Mouse (Mus musculus): ENCODE results near the gene Mrpl14.

The Mrpl14 gene

DNA sequence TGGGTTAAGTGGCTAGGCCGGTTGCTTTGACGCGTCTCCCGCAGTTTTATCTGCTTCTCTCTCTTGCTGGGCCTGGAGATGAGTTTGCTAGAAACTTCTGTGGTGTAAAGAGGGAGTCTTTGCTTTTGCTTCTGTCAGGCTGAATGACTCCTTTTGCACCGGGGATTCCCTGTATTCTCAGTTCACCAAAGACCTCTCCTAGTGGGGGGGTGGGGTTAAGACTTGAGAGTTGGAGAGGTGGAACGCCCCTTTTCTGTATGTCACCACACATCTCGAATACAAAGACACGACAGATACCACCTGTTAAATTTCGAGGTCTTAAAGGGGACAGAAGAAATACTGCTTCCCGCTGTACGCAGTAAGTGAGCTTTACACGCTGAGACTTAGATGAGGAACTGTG, 594 bp downstream of the Mrpl14 start, which contains the start of gene Tmem63b:
TSS of gene Tmem63b (minus strand) at position 190 of the 400 bp plus-strand sequence.
- no peak for DNase-seq (ENCODE audit: low spot score)

- no peak for DNase-seq (ENCODE audit: low spot score)
Measured at GRCm38 (mm10) chr17:45689120-45689519, 3.0 kb downstream of the Mrpl14 start.

DNA sequence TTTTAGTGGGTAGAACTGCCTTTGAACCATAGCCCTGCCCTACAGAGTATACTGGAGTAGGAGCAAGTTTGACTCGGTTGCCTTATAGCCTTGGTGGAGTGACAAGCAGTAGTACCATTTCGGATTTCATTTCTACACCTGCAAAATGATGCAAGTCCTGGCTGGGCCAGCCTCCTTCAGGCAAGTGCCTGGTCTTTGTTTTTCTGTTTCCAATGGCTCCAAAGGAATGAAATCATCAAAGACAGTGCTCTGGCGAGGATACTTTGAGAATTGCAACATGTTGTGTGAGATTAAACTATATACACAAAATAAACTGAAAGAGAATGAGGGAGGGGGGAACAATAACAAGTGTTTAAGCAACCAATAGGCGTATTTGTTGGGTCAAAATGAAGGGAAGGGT, 3.9 kb downstream of the Mrpl14 start:
- DNase-seq (ENCODE audit: low spot score): no peak

GRCm38 (mm10) chr17:45692159-45692558, 6.0 kb downstream of the Mrpl14 start:
- no peak for DNase-seq (ENCODE audit: low spot score)

DNA sequence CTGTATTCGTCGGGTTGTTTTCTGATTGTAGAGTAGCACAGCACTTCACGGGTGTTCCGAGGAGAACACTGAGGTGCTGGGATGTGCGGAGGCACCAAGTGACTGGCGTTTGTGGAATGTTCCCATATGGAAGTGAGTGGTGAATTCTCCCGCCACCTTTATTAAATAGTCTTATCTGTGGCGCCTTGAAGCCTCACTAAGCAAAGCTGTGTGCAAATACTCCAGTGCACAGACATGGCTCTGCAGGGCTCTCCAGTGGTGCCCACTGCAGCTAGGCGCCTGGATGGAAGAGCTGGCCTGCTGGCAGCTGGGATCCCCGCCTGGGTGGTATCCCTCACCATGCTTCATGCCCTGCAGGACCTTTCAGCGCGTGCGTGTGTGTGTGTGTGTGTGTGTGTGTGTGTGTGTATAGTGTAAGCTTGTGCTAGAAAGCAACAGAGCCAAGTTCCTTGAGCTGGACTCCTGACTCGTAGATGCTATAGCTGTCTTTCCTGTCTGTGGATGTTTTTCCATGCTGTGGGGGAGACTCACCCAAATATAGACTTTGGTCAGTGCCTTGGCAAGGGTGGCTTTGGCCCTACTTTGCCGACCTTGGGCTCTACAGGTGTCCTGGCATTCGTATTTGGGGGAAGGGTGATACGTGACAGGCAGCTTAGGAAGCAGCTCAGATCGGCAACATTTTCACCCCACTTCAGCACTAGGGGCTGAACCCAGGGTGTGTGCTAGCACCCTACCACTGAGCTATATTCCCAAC, 7.9 kb downstream of the Mrpl14 start:
- DNase-seq (ENCODE audit: low spot score): no peak

- DNase-seq (ENCODE audit: low spot score): no peak
Measured at GRCm38 (mm10) chr17:45695227-45696120, 9.4 kb downstream of the Mrpl14 start.

GRCm38 (mm10) chr17:45696981-45697380, 10.9 kb downstream of the Mrpl14 start:
- DNase-seq (ENCODE audit: low spot score): no peak

GRCm38 (mm10) chr17:45698368-45698767, 12.2 kb downstream of the Mrpl14 start:
- no peak for DNase-seq (ENCODE audit: low spot score)

DNA sequence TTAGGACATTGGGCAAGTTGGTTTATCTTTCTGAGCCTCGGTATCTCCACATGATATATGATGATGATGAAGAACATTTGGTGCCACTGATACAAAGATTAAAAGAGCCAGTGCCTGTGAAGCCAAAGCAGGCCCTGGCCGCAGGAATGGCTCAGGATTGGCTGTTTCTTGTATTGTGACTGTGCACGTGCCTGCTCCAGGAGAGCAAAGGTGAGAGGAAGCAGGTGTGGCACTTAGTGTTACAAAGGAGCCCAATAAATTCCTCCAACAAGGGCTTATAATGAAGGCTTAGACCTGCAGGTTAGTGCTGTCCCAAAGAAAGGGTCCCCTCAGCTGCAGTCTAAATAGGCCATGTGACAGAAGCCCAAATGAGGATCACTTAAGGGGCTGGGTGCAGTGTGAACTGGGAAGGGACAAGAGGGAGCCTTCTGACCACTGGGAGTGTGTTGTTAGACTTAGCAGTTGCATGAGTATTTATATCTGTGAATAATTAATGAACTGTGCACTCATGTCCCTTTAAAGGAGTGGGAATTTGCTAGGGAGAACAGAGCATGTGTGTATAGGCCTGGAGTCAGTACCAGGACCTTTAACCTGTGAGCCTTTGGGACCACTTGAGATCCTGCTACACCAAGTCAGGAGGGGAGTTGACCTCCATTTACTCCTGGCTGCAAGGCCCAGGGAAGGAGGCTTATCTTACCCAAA, 13.1 kb downstream of the Mrpl14 start:
- no peak for DNase-seq (ENCODE audit: low spot score)

DNA sequence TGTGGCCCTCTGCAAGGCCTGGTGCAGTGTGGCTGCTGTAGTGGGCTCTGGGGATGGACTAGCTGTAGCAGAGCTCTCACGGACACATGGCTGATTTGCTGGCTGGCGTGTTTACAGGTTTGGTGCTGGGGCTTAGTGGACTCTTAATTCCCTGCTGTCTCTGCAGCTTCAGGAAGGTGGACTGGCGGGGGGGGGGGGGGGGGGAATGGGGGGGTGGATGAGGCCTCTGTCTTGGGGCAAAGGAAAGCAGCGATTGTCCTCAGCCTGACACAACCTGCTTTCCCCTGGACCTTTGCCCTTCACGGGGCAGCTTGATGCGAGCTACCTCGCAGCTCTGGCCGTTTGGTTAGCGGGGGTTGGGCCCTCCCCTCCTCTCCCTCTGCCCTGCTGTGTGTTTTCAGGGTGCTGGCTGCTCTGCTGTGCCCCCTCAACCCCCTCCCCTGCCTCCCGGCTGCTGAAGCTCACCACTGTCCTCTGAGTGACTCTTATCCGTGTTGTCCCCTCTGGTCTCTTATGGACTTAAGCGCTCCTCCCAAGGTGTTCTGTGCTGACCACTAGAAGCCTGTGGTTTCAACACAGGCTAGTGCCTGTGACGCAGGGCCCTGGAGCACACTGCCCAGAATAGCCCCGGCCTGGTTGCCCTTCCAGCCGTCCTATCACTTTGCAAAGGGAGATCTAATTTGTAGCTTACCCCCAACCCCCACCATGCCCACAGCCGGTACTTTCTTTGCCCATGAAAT, 14.5 kb downstream of the Mrpl14 start:
- no peak for DNase-seq (ENCODE audit: low spot score)

DNA sequence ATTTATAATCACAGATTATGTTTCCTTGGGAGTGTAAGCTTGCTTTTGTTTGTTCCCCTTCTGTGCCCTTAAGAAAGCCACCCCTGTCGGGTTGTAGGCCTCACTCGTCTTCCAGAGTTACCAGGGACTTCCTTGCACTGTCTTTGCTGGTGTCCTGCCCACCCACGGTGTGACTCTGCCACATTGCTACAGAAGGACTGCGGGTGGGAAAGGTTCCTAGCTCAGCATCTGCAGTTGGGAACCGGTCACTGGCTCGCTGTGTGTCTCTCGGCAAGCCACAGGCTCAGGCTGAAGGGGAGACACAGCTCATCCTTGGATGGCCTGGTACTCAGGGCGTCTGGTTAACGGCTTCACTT, 15.1 kb downstream of the Mrpl14 start:
- no peak for DNase-seq (ENCODE audit: low spot score)

DNA sequence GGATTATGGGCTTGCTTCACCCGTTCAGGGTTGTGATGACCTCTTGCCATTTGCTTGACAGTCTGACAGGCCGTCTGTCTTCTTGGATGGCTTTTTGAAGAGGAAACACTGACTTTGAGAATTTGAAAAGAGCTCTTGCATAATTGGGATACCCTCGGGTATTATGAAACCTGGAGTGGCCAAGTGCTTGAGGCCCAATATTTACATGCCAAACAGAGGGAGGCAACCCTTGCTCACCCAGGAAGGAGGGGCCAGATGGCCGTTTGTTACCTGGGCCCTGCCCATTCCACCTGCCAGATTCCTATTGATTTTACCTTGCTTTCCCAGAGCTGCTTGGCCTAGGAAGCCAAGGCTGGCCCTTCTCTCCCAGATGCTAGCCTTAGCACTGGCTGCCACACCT, 16.1 kb downstream of the Mrpl14 start:
- DNase-seq (ENCODE audit: low spot score): no peak

DNA sequence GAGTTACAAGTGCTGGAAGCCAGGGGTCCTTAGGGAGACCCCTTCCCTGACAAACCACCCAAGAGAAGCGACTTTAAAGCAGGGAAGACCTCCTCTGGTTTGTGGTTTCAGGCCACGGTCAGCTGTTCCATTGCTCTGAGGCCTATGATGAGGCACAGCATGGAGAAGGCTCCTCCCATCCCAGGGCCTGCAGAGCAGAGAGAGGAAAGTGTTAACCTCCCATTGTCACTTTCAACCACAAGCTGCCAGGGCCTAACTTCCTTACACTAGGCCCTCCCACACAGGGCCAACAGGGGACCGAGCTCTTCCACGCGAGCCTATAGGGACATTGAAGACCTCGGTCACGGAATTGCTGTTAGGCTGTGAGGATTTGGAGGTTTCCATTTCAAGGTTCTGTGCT, 17.1 kb downstream of the Mrpl14 start:
- no peak for DNase-seq (ENCODE audit: low spot score)

- no peak for DNase-seq (ENCODE audit: low spot score)
Measured at GRCm38 (mm10) chr17:45706796-45707195, 20.7 kb downstream of the Mrpl14 start.

GRCm38 (mm10) chr17:45707376-45707775, 21.3 kb downstream of the Mrpl14 start:
- peak; percentile 40 for DNase-seq (ENCODE audit: low spot score)

DNA sequence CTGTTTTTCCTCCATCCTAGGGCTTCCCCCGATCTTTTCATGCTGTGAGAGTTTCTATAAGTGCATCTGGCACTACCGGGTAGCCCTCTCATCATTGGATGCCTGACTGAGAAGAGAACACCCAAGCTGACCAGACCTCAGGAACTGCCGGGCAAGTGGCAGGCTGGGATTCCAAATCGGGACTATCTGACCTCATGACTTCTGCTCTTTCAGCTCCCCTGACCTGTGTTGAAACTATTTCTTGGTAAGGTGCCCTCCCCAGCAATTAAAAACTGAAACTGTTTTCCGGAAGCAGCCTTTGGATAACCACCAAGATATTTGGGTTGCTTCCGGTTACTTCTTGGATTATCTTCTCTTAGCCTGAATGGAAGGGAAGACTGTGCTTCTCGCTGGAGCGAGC, 22.1 kb downstream of the Mrpl14 start:
- DNase-seq (ENCODE audit: low spot score): no peak

- no peak for DNase-seq (ENCODE audit: low spot score)
Measured at GRCm38 (mm10) chr17:45709829-45710228, 23.7 kb downstream of the Mrpl14 start.

DNA sequence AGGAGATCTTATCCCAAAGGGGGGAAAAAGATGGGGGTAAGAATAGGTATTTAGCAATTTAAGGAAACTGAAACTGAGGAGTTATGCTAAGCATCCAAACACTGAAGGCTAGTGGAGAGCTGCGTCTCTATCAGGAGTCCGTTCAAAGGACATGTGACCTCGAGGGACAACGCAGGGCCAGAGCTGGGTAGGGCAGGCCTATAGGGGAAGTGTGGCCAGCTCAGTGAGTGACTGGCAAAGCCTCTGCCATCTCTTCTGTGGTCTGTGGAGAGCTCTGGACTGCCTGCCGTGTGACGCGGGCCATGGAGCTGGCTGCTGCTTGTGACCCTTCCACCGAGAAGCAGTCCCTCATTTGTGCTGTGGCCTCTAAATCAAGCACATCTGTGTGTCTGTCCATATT, 24.3 kb downstream of the Mrpl14 start:
- DNase-seq (ENCODE audit: low spot score): no peak

DNA sequence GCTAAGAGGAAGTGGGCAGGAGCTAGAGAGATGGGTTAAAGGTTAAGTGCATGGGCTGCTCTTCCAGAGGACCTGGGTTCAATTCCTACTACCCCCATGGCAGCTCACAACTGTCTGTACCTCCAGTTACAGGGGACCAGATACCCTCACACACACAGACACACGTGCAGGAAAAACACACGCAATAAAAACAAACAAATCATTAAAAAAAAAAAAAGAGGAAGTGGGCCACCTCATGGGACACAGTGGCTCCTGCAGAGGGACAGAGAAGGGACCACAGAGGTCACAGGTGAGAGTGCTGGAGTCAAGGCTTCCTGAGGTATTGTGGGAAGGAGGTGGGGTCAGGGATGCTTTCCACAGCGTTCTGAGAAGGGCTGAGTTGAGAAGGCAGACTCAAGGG, 25.4 kb downstream of the Mrpl14 start:
- DNase-seq (ENCODE audit: low spot score): no peak

DNA sequence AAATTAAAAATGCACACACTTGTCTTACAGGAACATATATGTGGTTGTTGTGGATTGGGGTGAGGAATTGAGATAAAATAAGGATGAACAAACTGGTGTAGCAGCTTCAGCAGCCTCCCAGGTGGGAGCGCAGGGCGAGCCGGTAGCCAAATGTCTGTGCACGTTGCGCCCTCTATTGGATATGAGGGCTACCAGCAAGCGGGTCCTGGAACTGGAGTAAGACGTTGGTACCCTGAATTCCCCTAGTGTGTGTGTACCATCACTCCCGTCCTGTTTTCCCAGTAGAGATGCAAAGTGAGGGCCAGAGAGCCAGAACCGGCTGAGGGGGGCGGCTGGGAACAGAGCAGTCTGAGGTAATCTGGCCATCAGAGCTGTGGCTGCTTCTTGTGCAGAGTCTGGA, 32.2 kb downstream of the Mrpl14 start:
- peak; percentile 84 for DNase-seq (ENCODE audit: low spot score)

DNA sequence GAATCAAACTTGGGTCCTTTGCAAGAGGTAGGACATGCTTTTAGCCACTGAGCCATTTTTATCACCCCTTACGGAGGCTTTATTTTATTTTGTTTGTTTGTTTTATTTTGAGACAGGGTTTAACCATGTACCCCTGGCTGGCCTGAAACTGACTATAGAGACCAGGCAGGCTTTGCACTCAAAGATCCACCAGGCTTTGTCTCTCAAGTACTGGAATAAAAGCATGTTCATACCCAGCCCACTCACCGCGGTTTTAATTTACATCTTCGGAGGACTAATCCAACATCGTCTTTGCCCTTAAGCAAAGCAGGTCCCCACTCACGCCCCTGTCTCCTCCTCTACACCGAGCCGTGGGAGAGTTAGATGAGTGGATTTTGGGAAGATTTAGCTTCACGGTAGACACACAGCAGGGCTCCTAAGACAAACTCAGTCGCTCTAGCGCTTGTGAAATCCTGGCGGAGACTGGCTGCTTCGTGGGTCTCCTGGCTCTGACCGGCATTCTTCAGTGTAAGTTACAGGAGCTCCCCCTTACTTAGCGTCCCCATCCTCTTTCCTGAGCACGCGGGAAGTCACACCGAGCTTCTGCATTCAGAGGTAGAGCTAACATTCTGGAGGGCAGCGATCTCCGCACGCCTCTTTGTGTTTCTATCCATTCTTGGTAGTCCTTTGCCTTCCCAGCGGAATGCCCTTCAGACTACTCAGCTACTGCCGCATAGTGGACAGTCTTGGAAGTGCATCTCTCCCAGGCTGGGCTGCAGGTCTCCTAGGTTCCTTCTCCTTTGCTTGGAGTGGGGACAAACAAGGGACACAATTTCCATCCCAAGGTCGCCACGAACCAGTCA, 37.8 kb downstream of the Mrpl14 start:
- DNase-seq (ENCODE audit: low spot score): peak; percentile 96

Data from embryo, embryonic 10 days (tissue).